Mouse (Mus musculus) mouse trophoblast stem cell (cell line): ENCODE measurements around the gene Dlgap4.

Experiments used
- in situ Hi-C, 2 experiments: fragments of 300-500 bp; cut with MseI, MboI; formaldehyde crosslinking; loops; 2 replicates in 1 of 2; 3 replicates in 1 of 2; pipeline ENCODE4 v1.15.1; 2025

The Dlgap4 gene

DNA sequence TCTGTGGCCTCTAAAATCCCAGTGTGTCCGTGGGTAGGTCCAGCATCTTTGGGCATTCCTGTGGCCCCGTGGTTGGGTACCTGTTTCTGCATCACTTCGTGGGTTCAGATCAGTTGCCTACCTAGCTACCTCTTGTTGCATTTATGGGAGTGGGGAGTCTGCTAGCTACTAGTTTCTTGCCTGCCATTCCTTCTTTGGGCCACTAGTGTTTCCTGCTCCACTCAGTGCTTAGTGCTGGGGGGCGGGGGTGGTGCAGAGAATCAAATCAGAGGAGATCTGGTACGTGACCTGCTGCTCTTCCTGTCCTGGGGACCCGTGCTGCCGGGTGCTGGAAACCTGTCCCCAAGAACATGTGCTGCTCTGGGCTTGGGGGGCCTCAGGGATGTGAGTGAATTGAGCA lies 3.0 kb downstream of the Dlgap4 start:
- in situ Hi-C loops = no loop called here

DNA sequence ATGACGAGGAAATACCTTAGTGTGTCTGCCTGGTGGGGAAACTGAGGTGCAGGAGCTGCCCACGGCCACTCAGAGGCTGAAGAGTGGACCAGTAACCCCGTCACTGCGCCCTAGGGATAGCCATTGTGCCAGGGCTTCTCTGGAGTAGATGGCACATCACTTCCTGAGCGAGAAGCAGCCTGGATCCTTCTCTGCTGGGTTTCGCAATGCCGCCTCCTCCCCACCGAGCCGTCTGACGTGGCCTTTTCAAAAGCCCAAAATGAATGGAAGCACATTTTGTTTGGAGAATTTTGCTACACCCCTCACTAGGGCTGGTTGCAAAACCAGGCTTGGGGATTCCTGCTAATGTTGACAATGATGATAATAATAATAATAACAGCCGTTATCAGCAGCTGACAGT lies 4.0 kb downstream of the Dlgap4 start:
- in situ Hi-C loops = no loop called here

DNA sequence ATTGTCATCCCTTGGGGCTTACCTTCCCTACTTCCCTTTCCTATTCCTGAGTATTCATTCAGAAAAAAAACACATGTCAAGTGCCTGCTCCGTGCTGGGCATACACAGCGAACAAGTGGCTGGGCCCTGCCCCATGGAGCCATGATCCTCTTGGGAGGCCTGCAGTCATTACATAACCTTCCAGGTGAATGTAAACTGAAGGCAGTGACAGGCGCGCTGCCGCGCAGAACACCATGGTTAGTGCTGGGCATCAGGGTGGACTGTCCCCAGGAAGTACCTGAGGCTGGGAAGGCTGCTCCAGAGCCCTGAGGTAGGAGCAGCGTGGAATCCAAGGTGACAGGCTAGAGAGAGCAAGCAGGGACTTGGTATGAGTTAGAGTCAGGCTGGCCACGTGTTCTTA lies 7.4 kb downstream of the Dlgap4 start:
- in situ Hi-C loops = no loop called here

- in situ Hi-C loops = no loop called here
Measured at GRCm38 (mm10) chr2:156621449-156621848, 7.9 kb downstream of the Dlgap4 start.

GRCm38 (mm10) chr2:156622192-156622591 lies 8.7 kb downstream of the Dlgap4 start:
- in situ Hi-C loops = no loop called here

DNA sequence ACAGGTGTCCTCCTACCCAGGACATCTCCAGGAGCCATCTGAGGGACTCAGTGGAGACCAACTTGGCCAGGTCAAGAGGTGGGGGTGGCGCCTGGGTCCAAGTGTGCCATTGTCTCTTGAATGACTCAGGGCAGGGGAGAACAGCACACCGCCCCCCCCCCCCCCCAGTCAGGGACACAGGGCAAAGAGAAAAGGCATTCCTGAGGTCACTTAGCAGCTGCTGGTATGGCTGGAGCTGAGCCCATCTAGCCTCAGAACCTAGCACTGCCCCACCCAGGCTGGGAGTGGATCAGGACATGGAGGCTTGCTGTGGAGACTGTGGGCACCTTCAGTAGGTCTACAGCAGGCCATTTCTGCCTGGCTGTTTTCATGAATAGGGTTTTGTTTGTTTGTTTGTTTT lies 9.7 kb downstream of the Dlgap4 start:
- in situ Hi-C loops = no loop called here

GRCm38 (mm10) chr2:156625307-156625706 lies 11.8 kb downstream of the Dlgap4 start:
- in situ Hi-C loops = no loop called here

GRCm38 (mm10) chr2:156626119-156626518 lies 12.6 kb downstream of the Dlgap4 start:
- in situ Hi-C loops = no loop called here

DNA sequence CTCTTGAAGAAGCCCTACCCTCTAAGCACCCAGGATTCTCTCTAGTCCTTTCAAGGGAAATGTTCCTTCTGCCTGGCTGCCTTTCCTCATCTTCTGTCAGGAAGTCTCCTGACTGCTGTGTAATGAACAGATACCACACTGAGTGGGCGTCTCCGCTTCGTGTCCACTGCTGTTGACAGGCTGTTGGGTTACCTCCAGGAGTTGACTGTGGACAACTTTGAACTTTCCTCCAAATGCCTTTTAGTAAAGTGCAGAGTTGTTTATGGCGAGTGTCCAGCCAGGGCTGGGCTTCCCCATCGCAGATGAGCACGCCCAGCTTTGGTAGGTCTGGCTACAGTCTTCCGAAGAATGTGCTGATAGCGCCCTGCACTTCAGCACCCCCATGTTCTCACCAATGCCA lies 13.0 kb downstream of the Dlgap4 start:
- in situ Hi-C loops = no loop called here

DNA sequence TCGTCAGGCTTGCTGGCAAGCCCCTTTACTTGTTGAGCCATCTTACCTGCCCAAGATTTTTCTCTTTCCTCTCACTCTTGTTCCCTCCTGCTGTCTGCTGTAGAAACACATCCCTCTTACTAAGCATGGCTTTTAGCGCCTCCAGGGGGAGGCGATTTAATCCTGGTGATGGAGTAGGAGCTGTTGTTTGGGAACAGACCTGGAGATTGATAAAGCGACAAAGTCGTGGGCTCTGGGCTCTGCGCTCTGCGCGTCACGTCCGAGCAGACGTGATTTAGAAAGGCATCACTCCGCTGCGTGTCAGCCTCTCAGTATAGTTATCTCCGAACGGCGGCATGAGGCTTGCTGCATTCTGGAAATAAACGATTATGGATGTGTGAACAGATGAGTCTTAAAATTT lies 14.4 kb downstream of the Dlgap4 start:
- in situ Hi-C loops = no loop called here

DNA sequence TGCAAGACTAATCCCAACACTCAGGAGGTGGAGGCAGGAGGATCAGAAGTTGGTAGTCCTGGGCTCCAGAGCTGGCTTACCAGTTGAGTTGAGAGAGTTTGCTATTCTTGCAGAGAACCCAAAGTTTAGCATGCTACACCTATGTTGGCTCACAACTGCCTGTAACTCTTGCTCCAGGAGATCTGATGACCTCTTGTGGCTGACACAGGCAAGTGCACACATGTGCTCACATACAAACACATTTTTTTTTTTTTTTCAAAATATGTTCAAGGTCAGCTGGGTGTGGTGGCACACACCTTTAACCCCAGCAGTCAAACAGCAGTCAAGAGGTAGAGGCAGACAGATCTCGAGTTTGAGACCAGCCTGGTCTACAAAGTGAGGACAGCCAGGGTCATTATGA lies 16.8 kb downstream of the Dlgap4 start:
- in situ Hi-C loops = no loop called here

DNA sequence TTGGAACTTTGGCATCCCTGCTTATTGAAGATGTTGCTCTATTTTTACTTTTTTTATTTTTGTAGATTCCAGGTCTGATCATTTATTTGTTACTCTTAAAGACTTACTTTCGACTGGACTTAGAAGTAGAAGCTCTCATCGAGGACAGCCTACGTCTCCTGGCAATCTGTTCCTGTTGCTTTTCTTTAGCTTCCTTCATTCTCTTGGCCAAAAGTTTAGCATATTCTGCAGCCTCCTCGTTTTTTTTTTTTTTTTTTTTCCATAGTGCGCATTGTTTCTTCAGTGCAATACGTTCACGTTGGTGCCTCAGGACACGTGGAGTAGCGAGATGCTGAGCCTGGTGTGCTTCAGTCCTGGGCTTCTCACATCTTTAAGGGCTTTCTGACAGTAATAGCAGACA lies 19.2 kb downstream of the Dlgap4 start:
- in situ Hi-C loops = no loop called here

DNA sequence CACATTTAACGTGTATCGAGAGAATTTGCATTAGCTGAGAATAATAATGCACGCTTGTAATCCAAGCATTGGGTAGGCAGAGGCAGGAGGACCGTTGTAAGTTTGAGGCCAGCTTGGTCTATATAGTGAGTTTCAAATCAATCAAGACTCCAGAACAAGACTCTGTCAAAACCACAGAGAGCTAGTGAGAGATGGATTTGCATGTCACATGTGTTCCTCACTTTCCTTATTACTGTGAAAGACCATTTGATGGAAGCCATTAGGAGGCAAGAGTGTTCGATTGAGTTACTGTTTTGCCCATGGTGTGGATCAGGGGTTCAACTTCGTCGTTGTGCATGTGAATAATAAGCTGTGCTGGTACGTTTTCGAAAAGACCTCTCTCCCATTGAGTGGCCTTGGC lies 21.6 kb downstream of the Dlgap4 start:
- in situ Hi-C loops = no loop called here

DNA sequence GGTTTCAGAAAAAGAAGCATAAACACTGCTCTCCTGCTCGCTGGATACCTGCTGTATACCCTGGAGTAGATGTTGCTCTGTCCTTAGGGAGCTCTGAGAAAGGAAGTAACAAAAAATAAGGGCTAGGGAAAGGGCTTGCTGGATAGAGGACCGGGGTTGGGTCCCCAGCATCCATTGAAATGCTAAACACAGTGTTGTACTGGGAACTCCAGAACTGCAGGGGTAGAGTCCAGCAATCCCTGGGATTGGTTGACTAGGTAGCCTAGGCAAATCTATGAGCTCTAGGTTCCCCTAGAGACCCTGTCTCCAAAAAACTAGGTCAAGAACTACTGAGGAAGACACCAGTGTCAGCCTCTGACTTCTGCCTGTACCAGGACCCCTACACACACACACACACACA lies 27.6 kb downstream of the Dlgap4 start:
- in situ Hi-C loops = no loop called here

DNA sequence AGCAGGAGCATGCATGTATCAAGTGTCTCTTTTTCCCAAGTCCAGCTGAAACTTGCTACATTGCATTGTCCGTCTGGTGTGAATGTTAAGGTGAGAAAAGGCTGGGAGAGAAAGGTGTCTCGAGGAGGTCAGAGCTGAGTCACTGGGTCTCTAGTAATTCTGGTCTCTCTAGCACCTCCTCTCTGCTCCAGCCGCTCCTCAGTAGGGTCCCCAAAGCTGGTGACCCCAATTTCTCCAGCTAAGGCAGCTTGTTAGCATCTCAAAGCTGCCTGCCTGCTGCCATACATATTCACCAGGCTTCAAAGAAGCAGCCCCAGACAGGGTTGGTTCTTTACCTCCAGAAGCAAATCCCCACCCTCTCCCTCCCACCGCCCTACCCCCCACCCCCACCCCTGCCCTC lies 29.4 kb downstream of the Dlgap4 start:
- in situ Hi-C loops = no loop called here

GRCm38 (mm10) chr2:156643406-156643805 lies 29.9 kb downstream of the Dlgap4 start:
- in situ Hi-C loops = no loop called here

GRCm38 (mm10) chr2:156645145-156645544 lies 31.6 kb downstream of the Dlgap4 start:
- in situ Hi-C loops = no loop called here

- in situ Hi-C loops = no loop called here
Measured at GRCm38 (mm10) chr2:156646877-156647276, 33.4 kb downstream of the Dlgap4 start.

DNA sequence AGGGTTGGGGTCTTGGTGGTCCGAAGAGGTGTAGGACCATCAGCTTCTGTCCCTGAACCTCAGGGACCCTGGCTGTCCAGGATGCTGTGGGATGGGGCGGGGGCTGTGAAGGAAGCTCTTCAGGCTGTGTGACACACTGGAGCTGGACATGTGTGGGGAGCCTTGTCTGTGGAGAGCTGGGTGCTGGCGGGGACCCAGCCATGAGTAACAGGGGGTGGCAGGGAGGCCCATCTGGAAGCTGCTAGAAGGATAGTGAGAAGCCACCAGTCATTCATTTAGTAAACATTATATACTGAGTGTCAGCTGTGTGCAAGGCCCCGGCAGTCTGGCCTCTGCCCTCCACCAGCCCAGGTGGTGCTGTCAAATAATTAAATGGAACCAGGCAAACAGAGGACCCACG lies 34.5 kb downstream of the Dlgap4 start:
- in situ Hi-C loops = no loop called here

DNA sequence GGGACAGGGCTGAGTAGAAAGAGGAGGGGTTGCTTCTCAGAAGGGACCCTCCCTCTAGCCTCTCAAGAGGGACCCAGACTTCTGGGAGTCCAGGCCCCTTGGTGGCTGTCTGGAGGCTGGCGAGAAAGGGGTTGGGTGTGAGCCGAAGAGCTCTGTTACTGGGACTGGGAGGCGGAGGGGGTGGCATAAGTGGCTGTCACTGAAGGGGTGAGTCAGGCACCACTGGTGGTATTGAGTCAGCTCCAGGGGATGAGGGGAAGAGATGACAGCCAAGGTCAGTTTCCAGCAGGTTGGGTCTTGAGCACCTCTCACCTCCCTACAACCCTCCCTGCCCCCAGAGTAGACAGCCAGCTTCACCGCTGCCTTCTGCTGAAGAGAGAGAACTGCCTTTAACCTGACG lies 35.9 kb downstream of the Dlgap4 start:
- in situ Hi-C loops = no loop called here

GRCm38 (mm10) chr2:156651019-156651418 lies 37.5 kb downstream of the Dlgap4 start:
- in situ Hi-C loops = no loop called here

GRCm38 (mm10) chr2:156652841-156653240 lies 39.3 kb downstream of the Dlgap4 start:
- in situ Hi-C loops = no loop called here

- in situ Hi-C loops = no loop called here
Measured at GRCm38 (mm10) chr2:156654148-156654547, 40.6 kb downstream of the Dlgap4 start.

DNA sequence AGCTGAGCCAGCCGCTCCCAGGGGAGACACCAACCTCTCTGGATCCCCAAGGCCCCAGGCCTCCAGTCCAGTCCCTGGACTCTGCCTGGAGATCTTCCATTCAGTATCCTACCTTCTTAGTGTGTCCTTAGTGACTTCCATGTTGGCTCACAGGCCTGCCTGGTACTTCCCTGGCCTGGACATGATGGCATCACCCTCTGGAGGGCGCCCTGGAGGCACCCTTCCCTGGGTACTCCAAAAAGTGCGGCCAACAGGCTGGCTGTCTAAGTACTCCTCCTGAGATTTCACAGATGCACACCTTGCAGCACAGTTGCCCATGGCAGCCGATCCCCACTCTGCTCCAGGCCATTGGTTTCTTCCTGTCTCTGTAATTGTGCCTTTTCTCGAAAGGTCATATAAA lies 42.1 kb downstream of the Dlgap4 start:
- in situ Hi-C loops = no loop called here

GRCm38 (mm10) chr2:156657522-156657921 lies 44.0 kb downstream of the Dlgap4 start:
- in situ Hi-C loops = no loop called here
